Mouse (Mus musculus): ENCODE results near the gene Ralgapa2. TPM values are rescaled to one million over a fixed set of nuclear protein-coding genes. Genes with fewer than 3 reads are reported as not detected.

The Ralgapa2 gene
- polyA plus RNA-seq, 1 experiment from 2014 or later: 4.0 TPM

DNA sequence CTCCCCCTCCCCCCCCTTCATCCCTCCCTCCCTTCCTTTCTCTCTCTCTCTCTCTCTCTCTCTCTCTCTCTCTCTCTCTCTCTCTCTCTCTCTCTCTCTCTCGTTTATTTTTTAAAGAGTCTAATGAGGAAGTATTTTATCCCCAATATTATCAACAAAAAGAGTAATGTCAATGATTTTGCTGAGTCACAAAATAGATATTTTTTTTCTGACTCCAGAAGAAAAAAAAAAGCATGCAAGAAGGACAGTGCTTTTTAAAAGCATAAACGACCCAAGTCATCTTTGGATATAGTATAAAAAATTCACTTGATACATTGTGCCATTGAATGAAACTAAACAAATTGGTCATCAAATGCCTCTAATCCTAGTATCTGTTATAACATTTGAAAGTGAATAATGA, 13.3 kb upstream of the Ralgapa2 start:
- no peak overlapping the region for H3K4me2 ChIP-seq
- 53% methylated on average over 2 of the region's 2 CpGs for WGBS
- no peaks in the 10 kb centered on the region for H3K9me3 ChIP-seq
- H3K36me3 ChIP-seq: no peaks in the 10 kb centered on the region
- no peak overlapping the region for H3K4me3 ChIP-seq
- H3K27me3 ChIP-seq: no peaks in the 10 kb centered on the region
- H3K4me1 ChIP-seq: no peaks in the 10 kb centered on the region
- H3K9ac ChIP-seq: no peak overlapping the region
- H3K27ac ChIP-seq: no peak overlapping the region
- ATAC-seq (ENCODE audit: insufficient number of reproducible peaks, low FRiP score, low TSS enrichment, low read depth): no peak

DNA sequence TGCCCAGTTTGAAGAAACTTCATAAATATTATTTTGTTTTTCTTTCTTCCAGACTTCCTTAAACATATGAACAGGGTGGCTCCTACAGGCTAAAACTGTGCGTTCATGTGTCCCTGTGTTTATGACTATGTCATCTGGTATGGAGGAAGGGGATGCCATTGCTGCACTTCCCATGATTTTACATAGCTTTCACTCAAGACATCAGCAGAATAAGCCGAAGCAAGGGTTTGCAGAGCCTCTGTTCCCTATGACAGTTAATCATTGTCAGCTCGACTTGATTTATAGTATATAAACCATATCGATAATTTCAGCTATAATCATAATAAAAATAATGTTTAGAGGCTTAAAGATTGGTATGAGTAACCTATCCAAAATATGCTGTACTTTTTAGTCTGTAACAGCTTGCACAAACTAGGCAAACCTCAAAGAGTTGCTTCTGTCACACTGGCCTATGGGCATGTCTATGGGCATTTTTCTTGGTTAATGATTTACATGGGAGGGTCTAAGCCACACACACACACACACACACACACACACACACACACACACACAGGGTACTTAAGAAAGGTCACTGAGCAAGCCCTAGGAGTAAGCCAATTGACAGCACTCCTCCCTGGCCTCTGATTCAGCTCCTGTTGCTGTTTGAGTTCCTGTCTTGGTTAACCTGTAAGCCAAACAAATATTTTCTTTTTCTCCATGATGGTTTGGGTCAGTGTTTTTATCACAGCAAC, 12.7 kb upstream of the Ralgapa2 start:
- H3K27me3 ChIP-seq: no peaks in the 10 kb centered on the region
- H3K36me3 ChIP-seq: no peaks in the 10 kb centered on the region
- H3K27ac ChIP-seq: no peak overlapping the region
- no peak for ATAC-seq (ENCODE audit: insufficient number of reproducible peaks, low FRiP score, low TSS enrichment, low read depth)
- H3K4me2 ChIP-seq: no peak overlapping the region
- H3K4me3 ChIP-seq: no peak overlapping the region
- H3K4me1 ChIP-seq: no peaks in the 10 kb centered on the region
- no peak overlapping the region for H3K9ac ChIP-seq
- H3K9me3 ChIP-seq: no peaks in the 10 kb centered on the region
- WGBS: 82% methylated on average over 4 of the region's 4 CpGs

DNA sequence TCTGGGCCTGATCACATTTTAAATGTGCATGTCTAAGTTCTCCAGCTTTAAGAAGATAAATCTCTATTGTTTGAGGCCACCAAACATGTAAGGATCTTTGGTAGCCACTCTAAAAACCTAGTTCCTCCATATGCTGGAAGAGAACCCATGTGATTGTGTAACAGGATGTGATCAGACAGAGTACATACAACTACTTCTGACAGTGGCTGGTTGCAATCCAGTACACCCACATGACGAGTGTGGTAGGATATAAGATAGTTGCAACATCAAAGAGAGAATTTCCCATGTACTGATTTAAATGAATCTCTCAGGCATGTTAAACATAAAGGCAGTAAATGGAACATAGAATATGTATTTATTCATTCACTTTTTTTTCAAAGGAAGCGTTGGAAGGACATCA, 4.8 kb upstream of the Ralgapa2 start:
- Histone ChIP-seq H3K4me3 (no peak overlapping the region), H3K27ac (no peak overlapping the region), H3K4me2 (no peak overlapping the region), H3K27me3 (no peaks in the 10 kb centered on the region), H3K36me3 (no peaks in the 10 kb centered on the region), H3K9me3 (no peaks in the 10 kb centered on the region), H3K9ac (no peak overlapping the region), H3K4me1 (peaks cover 4% of the 10 kb centered on the region; the same call in 1 of the 2 replicates)
- ATAC-seq (ENCODE audit: insufficient number of reproducible peaks, low FRiP score, low TSS enrichment, low read depth): no peak
- 71% methylated on average over 2 of the region's 2 CpGs for WGBS

DNA sequence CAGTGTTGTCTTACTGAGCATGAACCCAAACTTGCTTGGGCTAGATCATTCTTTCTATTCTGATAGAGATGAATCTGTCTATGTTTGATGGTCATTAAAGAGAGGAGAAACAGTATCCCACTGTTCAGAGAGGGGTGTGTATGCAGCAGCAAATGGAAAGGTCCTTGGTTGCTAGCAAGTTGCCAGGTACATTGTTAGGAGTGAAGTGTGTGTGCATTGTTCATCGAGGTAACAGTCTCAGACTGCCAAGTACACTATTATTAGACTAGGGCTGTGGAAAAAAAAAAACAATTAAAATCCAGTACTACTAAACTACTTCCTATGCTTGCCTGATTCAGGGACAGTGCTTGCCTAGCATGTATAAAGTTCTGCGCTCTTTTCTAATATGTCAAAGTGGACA, 2.9 kb upstream of the Ralgapa2 start:
- no peak overlapping the region for H3K9ac ChIP-seq
- H3K27me3 ChIP-seq: no peaks in the 10 kb centered on the region
- H3K36me3 ChIP-seq: no peaks in the 10 kb centered on the region
- H3K4me1 ChIP-seq: peaks cover 8% of the 10 kb centered on the region
- no peak for ATAC-seq (ENCODE audit: insufficient number of reproducible peaks, low FRiP score, low TSS enrichment, low read depth)
- H3K27ac ChIP-seq: no peak overlapping the region
- no peak overlapping the region for H3K4me3 ChIP-seq
- 78% methylated on average over 2 of the region's 2 CpGs for WGBS
- H3K4me2 ChIP-seq: no peak overlapping the region
- no peaks in the 10 kb centered on the region for H3K9me3 ChIP-seq

DNA sequence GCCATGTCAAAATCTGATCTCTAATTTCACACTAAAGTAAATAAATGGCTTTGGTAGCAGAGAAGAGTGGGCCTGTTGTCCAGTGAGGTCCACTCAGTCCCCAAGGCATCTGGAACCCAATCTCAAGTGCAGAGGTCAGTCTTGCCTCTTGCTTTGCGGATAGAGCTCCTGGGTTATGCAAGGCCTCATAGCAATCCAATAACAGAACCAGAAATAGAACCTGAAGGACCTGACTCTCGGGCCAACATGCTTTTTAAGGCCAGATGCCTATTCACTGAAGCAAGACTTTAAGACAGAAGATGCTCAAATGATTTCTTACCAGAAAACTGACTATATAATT, 407 bp upstream of the Ralgapa2 start:
- Histone ChIP-seq H3K27me3 (no peaks in the 10 kb centered on the region), H3K9ac (no peak overlapping the region), H3K4me1 (peaks cover 8% of the 10 kb centered on the region), H3K4me3 (peak overlapping the region; percentile 83), H3K9me3 (no peaks in the 10 kb centered on the region), H3K36me3 (no peaks in the 10 kb centered on the region), H3K4me2 (peak overlapping the region; percentile 91), H3K27ac (no peak overlapping the region)
- WGBS: 81% methylated on average over 2 of the region's 2 CpGs
- ATAC-seq (ENCODE audit: insufficient number of reproducible peaks, low FRiP score, low TSS enrichment, low read depth): no peak

DNA sequence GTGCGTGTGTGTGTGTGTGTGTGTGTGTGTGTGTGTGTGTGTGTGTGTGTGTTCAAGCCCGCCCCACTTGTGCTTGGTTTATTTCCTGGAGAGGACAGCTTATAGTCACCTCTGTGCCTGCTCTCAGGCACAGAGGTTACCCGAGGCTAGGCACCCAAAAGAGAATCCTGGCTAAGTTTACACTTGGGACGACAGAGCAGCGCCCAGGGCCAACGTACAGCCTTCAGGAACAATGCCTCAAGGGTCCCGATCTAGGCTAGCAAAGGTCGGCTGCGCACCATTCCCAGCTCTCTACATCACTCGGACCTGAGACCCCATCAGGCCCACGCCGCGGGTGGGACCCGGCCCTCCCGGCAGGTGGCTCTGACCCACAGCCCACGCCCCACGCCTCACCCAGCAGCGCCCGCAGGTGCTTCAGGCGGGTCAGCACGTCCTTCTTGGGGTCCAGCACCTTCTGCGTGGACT, 711 bp downstream of the Ralgapa2 start:
- under 1% methylated on average over 22 of the region's 22 CpGs for WGBS
- peak overlapping the region; percentile 83 for H3K4me3 ChIP-seq
- H3K4me2 ChIP-seq: peak overlapping the region; percentile 91
- peaks cover 8% of the 10 kb centered on the region for H3K4me1 ChIP-seq
- H3K27ac ChIP-seq: peak overlapping the region; percentile 27; the same call in 1 of the 2 replicates
- no peak; the same call in 1 of the 2 replicates for ATAC-seq (ENCODE audit: insufficient number of reproducible peaks, low FRiP score, low TSS enrichment, low read depth)
- no peaks in the 10 kb centered on the region for H3K36me3 ChIP-seq
- H3K9ac ChIP-seq: peak overlapping the region; percentile 78
- no peaks in the 10 kb centered on the region for H3K27me3 ChIP-seq
- H3K9me3 ChIP-seq: no peaks in the 10 kb centered on the region

DNA sequence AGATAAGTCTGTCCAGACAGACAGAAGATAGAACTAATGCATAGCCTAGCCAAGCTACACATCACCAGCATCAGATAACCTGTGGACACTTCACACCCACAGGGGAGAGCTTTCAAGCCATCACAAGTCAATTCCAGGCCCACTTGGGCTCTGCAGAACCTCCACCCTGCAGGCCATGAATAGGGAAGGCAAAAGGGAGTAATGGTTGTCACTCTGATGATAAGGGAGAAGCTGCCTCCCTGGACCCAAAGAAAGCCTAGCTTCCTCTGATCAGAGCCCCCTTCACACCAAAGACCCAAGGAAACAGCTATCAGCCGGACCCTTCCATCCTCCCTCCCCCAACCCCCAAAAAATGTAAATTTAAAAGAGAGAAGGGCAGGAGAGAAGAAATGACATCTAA, 1.4 kb downstream of the Ralgapa2 start:
- no peak overlapping the region for H3K9ac ChIP-seq
- H3K4me1 ChIP-seq: peaks cover 8% of the 10 kb centered on the region
- ATAC-seq (ENCODE audit: insufficient number of reproducible peaks, low FRiP score, low TSS enrichment, low read depth): no peak
- H3K27ac ChIP-seq: no peak overlapping the region
- peak overlapping the region; percentile 83; the same call in 1 of the 2 replicates for H3K4me3 ChIP-seq
- 38% methylated on average over 1 of the region's 1 CpGs for WGBS
- H3K27me3 ChIP-seq: no peaks in the 10 kb centered on the region
- H3K36me3 ChIP-seq: no peaks in the 10 kb centered on the region
- H3K4me2 ChIP-seq: 0 out of 2 replicates have a peak overlapping the region, but pooled peaks have one; percentile 10
- no peaks in the 10 kb centered on the region for H3K9me3 ChIP-seq

DNA sequence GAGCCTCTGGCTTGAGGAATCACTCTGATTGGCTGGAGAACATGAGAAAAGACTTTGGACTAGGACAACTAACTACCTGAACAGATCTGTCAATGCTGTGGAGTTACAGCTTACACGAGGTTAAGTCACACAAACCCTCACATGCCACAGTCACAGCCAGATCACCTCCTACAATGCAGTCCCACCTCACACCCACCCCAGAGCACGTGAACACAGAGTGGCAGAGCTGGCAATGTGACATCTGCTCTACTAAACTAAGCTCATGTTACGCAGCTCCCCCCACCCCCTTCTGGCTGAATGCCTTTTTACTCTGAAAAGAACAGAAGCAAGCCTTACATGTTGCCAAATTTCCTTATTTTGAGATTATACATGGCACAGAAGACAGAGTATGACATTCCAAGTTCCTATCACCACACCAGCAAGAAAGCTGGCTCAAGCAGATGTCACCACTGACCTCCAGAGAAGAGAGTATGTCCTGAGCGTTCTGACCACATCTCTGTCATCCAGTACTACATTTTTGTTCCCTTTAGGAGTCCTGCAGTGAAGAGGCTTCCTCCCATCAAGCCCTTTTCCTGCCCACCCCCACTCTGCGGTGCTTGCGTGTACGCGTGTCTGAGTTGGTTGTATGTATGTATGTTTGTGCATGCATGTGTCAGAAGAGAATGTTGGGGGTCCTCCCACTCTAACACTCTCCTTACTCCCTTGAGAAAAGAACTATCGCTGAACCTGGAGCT, 9.4 kb downstream of the Ralgapa2 start:
- H3K9ac ChIP-seq: no peak overlapping the region
- no peaks in the 10 kb centered on the region for H3K36me3 ChIP-seq
- WGBS: 61% methylated on average over 9 of the region's 9 CpGs
- no peaks in the 10 kb centered on the region for H3K9me3 ChIP-seq
- peaks cover 9% of the 10 kb centered on the region; the same call in 1 of the 2 replicates for H3K4me1 ChIP-seq
- H3K27me3 ChIP-seq: no peaks in the 10 kb centered on the region
- no peak for ATAC-seq (ENCODE audit: insufficient number of reproducible peaks, low FRiP score, low TSS enrichment, low read depth)
- no peak overlapping the region for H3K4me2 ChIP-seq
- no peak overlapping the region for H3K4me3 ChIP-seq
- H3K27ac ChIP-seq: no peak overlapping the region

DNA sequence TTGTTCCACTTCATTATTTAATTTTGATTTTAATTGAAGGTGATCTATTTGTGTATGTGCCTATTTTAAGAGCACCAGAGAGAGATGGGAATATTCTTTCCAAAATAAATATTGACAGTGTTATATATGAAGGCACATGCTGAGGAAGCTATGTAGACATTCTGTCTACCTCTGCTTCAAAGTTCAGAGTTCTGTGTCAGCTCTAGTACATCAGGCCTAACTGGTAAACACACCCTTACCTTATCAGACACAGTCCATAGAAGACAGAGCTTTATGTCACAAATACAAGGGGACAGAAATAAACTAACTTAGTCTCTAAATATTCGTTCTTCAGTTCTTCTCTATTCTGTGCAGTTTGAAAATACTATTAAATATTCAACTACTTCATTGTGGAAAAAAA, 12.1 kb downstream of the Ralgapa2 start:
- peaks cover 9% of the 10 kb centered on the region; the same call in 1 of the 2 replicates for H3K4me1 ChIP-seq
- H3K9me3 ChIP-seq: no peaks in the 10 kb centered on the region
- no peaks in the 10 kb centered on the region for H3K36me3 ChIP-seq
- H3K4me3 ChIP-seq: no peak overlapping the region
- no peak overlapping the region for H3K9ac ChIP-seq
- H3K27me3 ChIP-seq: no peaks in the 10 kb centered on the region
- H3K27ac ChIP-seq: no peak overlapping the region
- no peak overlapping the region for H3K4me2 ChIP-seq
- no peak for ATAC-seq (ENCODE audit: insufficient number of reproducible peaks, low FRiP score, low TSS enrichment, low read depth)
- 93% methylated on average over 1 of the region's 1 CpGs for WGBS

DNA sequence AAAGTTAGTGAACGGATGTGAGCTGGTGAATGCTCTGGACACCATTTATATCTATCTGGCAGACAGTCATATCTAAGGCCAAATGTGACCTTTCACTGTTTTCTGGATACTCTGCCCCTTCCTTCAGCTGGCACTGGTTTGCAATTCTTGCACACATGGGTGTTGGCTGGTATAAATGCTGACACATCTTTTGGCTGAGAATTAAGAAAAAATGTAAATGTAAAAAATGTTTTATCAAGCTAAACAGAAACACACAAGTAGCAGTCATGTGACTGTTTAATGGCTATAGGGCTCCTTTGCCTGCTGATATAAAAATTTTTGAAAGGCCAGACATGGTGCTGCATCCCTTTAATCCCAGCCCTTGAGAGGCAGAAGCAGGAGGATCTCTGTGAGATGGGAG, 13.0 kb downstream of the Ralgapa2 start:
- ATAC-seq (ENCODE audit: insufficient number of reproducible peaks, low FRiP score, low TSS enrichment, low read depth): no peak
- H3K4me2 ChIP-seq: no peak overlapping the region
- H3K27me3 ChIP-seq: no peaks in the 10 kb centered on the region
- no peak overlapping the region for H3K27ac ChIP-seq
- no peak overlapping the region for H3K9ac ChIP-seq
- H3K4me3 ChIP-seq: no peak overlapping the region
- 95% methylated on average over 1 of the region's 1 CpGs for WGBS
- no peaks in the 10 kb centered on the region for H3K9me3 ChIP-seq
- H3K36me3 ChIP-seq: no peaks in the 10 kb centered on the region
- H3K4me1 ChIP-seq: peaks cover 9% of the 10 kb centered on the region; the same call in 1 of the 2 replicates

DNA sequence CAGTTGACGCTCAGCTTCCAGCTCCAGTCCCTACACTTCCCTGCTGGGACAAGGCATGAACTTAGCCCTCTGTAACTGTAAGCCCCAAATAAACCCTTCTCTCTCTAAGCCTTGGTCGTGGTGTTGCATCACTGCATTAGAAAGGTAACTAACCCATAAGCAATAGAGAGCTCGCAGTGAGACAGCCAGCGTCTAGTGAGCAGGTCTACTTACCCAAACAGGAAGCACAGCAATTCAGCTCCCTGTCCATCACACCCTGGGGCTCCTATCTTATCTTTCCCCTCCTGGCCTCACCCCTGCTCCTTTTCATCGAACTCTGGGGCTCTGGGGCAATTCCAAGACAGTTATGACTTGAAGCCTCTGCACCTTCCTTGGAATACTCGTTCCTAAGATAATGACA, 13.8 kb downstream of the Ralgapa2 start:
- no peak for ATAC-seq (ENCODE audit: insufficient number of reproducible peaks, low FRiP score, low TSS enrichment, low read depth)
- H3K4me1 ChIP-seq: peaks cover 9% of the 10 kb centered on the region; the same call in 1 of the 2 replicates
- H3K9ac ChIP-seq: no peak overlapping the region
- no peaks in the 10 kb centered on the region for H3K36me3 ChIP-seq
- no peak overlapping the region for H3K27ac ChIP-seq
- H3K4me3 ChIP-seq: no peak overlapping the region
- H3K9me3 ChIP-seq: no peaks in the 10 kb centered on the region
- no peaks in the 10 kb centered on the region for H3K27me3 ChIP-seq
- WGBS: 79% methylated on average over 6 of the region's 6 CpGs
- no peak overlapping the region for H3K4me2 ChIP-seq

DNA sequence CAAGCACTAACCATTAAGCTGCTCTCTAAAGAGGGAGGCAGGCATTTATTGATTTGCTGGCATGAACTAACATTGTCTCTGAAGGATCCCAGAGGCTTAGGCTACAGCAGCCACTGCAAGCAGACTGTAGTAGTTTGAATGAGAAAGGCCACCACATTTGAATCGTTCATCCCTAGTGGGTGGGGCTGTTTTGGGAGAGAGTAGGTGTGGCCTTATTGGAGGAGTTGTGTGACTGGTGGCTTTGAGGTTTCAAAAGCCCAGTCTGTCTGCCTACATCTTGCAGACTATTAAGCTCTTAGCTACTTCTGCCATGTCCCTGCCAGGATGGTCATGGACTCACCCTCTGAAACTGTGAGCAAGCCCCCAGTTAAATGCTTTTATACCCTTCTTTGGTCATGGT, 15.1 kb downstream of the Ralgapa2 start:
- ATAC-seq (ENCODE audit: insufficient number of reproducible peaks, low FRiP score, low TSS enrichment, low read depth): no peak
- H3K36me3 ChIP-seq: no peaks in the 10 kb centered on the region
- H3K27ac ChIP-seq: no peak overlapping the region
- no peak overlapping the region for H3K4me3 ChIP-seq
- H3K4me1 ChIP-seq: no peaks in the 10 kb centered on the region
- H3K27me3 ChIP-seq: no peaks in the 10 kb centered on the region
- no peaks in the 10 kb centered on the region for H3K9me3 ChIP-seq
- H3K9ac ChIP-seq: no peak overlapping the region
- no peak overlapping the region for H3K4me2 ChIP-seq
- 35% methylated on average over 1 of the region's 1 CpGs for WGBS

Measured in limb, embryonic 15.5 days (tissue).